Mouse (Mus musculus) midbrain, embryonic 15.5 days (tissue): ENCODE data around the gene Efcab2. TPM values are rescaled to one million over a fixed set of nuclear protein-coding genes. Genes with fewer than 3 reads are reported as not detected.
A peak's percentile ranks its signal among the peaks of the same experiment; 100 is the strongest.

ENCODE experiments used
- ATAC-seq: fragments of 200-750 bp; cut with Nextera tagmentation; replicated peaks from 2 replicates; pipeline ENCODE4 v1.8.0; 2017; ENCODE audit warnings: moderate TSS enrichment
- H3K27ac ChIP-seq: fragments of 300-500 bp; sonication (generic); 2 replicates; pipeline ENCODE4 v1.5.1; 2015; ENCODE audit warnings: mild to moderate bottlenecking, inconsistent platforms
- H3K27me3 ChIP-seq: fragments of 300-500 bp; sonication (generic); replicated peaks from 2 replicates; pipeline ENCODE4 v1.6.1; 2015; ENCODE audit warnings: inconsistent platforms
- H3K36me3 ChIP-seq: fragments of 300-500 bp; sonication (generic); replicated peaks from 2 replicates; pipeline ENCODE4 v1.6.1; 2015; ENCODE audit warnings: inconsistent platforms
- H3K4me1 ChIP-seq: fragments of 300-500 bp; sonication (generic); 2 replicates; pipeline ENCODE4 v1.6.1; 2015; ENCODE audit warnings: inconsistent platforms
- H3K4me2 ChIP-seq: fragments of 300-500 bp; sonication (generic); 2 replicates; pipeline ENCODE4 v1.6.1; 2015; ENCODE audit warnings: inconsistent platforms, mild to moderate bottlenecking, moderate library complexity
- H3K4me3 ChIP-seq: fragments of 300-500 bp; sonication (generic); 2 replicates; pipeline ENCODE4 v1.5.1; 2015; ENCODE audit warnings: mild to moderate bottlenecking, inconsistent platforms
- H3K9ac ChIP-seq: fragments of 300-500 bp; sonication (generic); 2 replicates; pipeline ENCODE4 v1.6.1; 2015; ENCODE audit warnings: mild to moderate bottlenecking, inconsistent platforms
- H3K9me3 ChIP-seq: fragments of 300-500 bp; sonication (generic); 2 replicates; pipeline ENCODE4 v1.6.1; 2016; ENCODE audit warnings: inconsistent platforms
- WGBS: fragments of 180-500 bp; shearing (Covaris S2); methylation state at CpG from one replicate; pipeline ENCODE4 v1.1.7; 2015; ENCODE audit warnings: mixed read lengths; 5-methylcytosine and 5-hydroxymethylcytosine counted together
- polyA plus RNA-seq: library from polyadenylated mRNA; unstranded; fragments of >200 nt; fragmentation: Nextera tagmentation; extraction: Ambion mirVana; gene quantifications from 2 replicates; pipeline ENCODE4 v1.2.1, GENCODE M21; 2015

Efcab2 gene
- 9.5 and 10.7 TPM in 2 replicates for polyA plus RNA-seq

GRCm38 (mm10) chr1:178405951-178406711, at the start of gene Efcab2:
TSS of gene Efcab2 (plus strand) at chr1:178406085.
- Histone ChIP-seq H3K4me3 (peak within 1 kb of the TSS; percentile 61), H3K4me2 (peak within 1 kb of the TSS; percentile 58), H3K27me3 (no peaks in the 10 kb centered on the region), H3K27ac (peak within 1 kb of the TSS; percentile 100), H3K9me3 (no peaks in the 10 kb centered on the region), H3K9ac (peak within 1 kb of the TSS; percentile 90), H3K4me1 (no peaks in the 10 kb centered on the region), H3K36me3 (no peaks in the 10 kb centered on the region)
- WGBS: under 1% methylated on average over 61 of the region's 70 CpGs
- peak; percentile 98 for ATAC-seq

- no peaks in the 10 kb centered on the region for H3K36me3 ChIP-seq
- 73% methylated on average over 12 of the region's 12 CpGs for WGBS
- H3K4me1 ChIP-seq: no peaks in the 10 kb centered on the region
- H3K27ac ChIP-seq: no peak overlapping the region
- no peak for ATAC-seq
- H3K4me2 ChIP-seq: no peak overlapping the region
- H3K9me3 ChIP-seq: no peaks in the 10 kb centered on the region
- H3K9ac ChIP-seq: no peak overlapping the region
- no peaks in the 10 kb centered on the region for H3K27me3 ChIP-seq
- H3K4me3 ChIP-seq: no peak overlapping the region
These were observed 47.8 kb upstream of the Efcab2 start for GRCm38 (mm10) chr1:178357776-178358710.

- Histone ChIP-seq H3K27me3 (no peaks in the 10 kb centered on the region), H3K4me2 (no peak overlapping the region), H3K9ac (no peak overlapping the region), H3K4me3 (no peak overlapping the region), H3K4me1 (no peaks in the 10 kb centered on the region), H3K36me3 (no peaks in the 10 kb centered on the region), H3K27ac (no peak overlapping the region), H3K9me3 (no peaks in the 10 kb centered on the region)
- 85% methylated on average over 11 of the region's 11 CpGs for WGBS
- ATAC-seq: no peak
These were observed 45.6 kb upstream of the Efcab2 start for GRCm38 (mm10) chr1:178360264-178360663.

- no peak for ATAC-seq
- no peaks in the 10 kb centered on the region for H3K9me3 ChIP-seq
- H3K27ac ChIP-seq: no peak overlapping the region
- H3K4me2 ChIP-seq: no peak overlapping the region
- no peak overlapping the region for H3K4me3 ChIP-seq
- no peaks in the 10 kb centered on the region for H3K4me1 ChIP-seq
- no peaks in the 10 kb centered on the region for H3K27me3 ChIP-seq
- WGBS: 55% methylated on average over 2 of the region's 2 CpGs
- H3K9ac ChIP-seq: no peak overlapping the region
- H3K36me3 ChIP-seq: no peaks in the 10 kb centered on the region
These were observed 45.2 kb upstream of the Efcab2 start for GRCm38 (mm10) chr1:178360702-178361101.

GRCm38 (mm10) chr1:178365171-178365570, 40.7 kb upstream of the Efcab2 start:
- WGBS: 84% methylated on average over 6 of the region's 6 CpGs

GRCm38 (mm10) chr1:178368121-178368520, 37.8 kb upstream of the Efcab2 start:
- H3K9ac ChIP-seq: no peak overlapping the region
- no peaks in the 10 kb centered on the region for H3K36me3 ChIP-seq
- H3K27ac ChIP-seq: no peak overlapping the region
- H3K9me3 ChIP-seq: no peaks in the 10 kb centered on the region
- H3K4me3 ChIP-seq: no peak overlapping the region
- H3K4me1 ChIP-seq: peaks cover 10% of the 10 kb centered on the region
- no peak for ATAC-seq
- H3K4me2 ChIP-seq: no peak overlapping the region
- no peaks in the 10 kb centered on the region for H3K27me3 ChIP-seq
- WGBS: 63% methylated on average over 6 of the region's 6 CpGs

More at GRCm38 (mm10) chr1:178365171-178365570, 40.7 kb upstream of the Efcab2 start:
- ATAC-seq: no peak
- H3K9ac ChIP-seq: no peak overlapping the region
- H3K27ac ChIP-seq: no peak overlapping the region
- H3K27me3 ChIP-seq: no peaks in the 10 kb centered on the region
- H3K4me3 ChIP-seq: no peak overlapping the region
- no peaks in the 10 kb centered on the region for H3K9me3 ChIP-seq
- H3K4me2 ChIP-seq: no peak overlapping the region
- peaks cover 10% of the 10 kb centered on the region for H3K4me1 ChIP-seq
- no peaks in the 10 kb centered on the region for H3K36me3 ChIP-seq

- Histone ChIP-seq H3K9ac (peak overlapping the region; percentile 49), H3K27ac (peak overlapping the region; percentile 79), H3K4me3 (peak overlapping the region; percentile 50), H3K27me3 (no peaks in the 10 kb centered on the region), H3K4me2 (peak overlapping the region; percentile 76), H3K36me3 (no peaks in the 10 kb centered on the region), H3K9me3 (no peaks in the 10 kb centered on the region), H3K4me1 (peaks cover 10% of the 10 kb centered on the region)
- ATAC-seq: peak; percentile 97
- 2% methylated on average over 36 of the region's 36 CpGs for WGBS
These were observed 37.2 kb upstream of the Efcab2 start for GRCm38 (mm10) chr1:178368548-178369271.

- no peaks in the 10 kb centered on the region for H3K36me3 ChIP-seq
- no peaks in the 10 kb centered on the region for H3K9me3 ChIP-seq
- WGBS: under 1% methylated on average over 11 of the region's 11 CpGs
- H3K27ac ChIP-seq: peak overlapping the region; percentile 79
- peak overlapping the region; percentile 50 for H3K4me3 ChIP-seq
- ATAC-seq: peak; percentile 85
- H3K4me1 ChIP-seq: peaks cover 10% of the 10 kb centered on the region
- peak overlapping the region; percentile 49 for H3K9ac ChIP-seq
- H3K27me3 ChIP-seq: no peaks in the 10 kb centered on the region
- peak overlapping the region; percentile 76 for H3K4me2 ChIP-seq
These were observed 36.6 kb upstream of the Efcab2 start for GRCm38 (mm10) chr1:178369272-178369651.

GRCm38 (mm10) chr1:178372681-178373080, 33.2 kb upstream of the Efcab2 start:
- no peaks in the 10 kb centered on the region for H3K36me3 ChIP-seq
- WGBS: 94% methylated on average over 4 of the region's 4 CpGs
- H3K9me3 ChIP-seq: no peaks in the 10 kb centered on the region
- no peak for ATAC-seq
- no peaks in the 10 kb centered on the region for H3K27me3 ChIP-seq
- H3K4me1 ChIP-seq: peaks cover 10% of the 10 kb centered on the region
- H3K9ac ChIP-seq: no peak overlapping the region
- H3K27ac ChIP-seq: no peak overlapping the region
- H3K4me2 ChIP-seq: no peak overlapping the region
- H3K4me3 ChIP-seq: no peak overlapping the region

- Histone ChIP-seq H3K9me3 (no peaks in the 10 kb centered on the region), H3K27me3 (no peaks in the 10 kb centered on the region)
- ATAC-seq: no peak
These were observed 30.5 kb upstream of the Efcab2 start for GRCm38 (mm10) chr1:178375381-178375780.

GRCm38 (mm10) chr1:178376061-178376460, 29.8 kb upstream of the Efcab2 start:
- H3K9ac ChIP-seq: no peak overlapping the region
- no peak overlapping the region for H3K4me3 ChIP-seq
- no peak overlapping the region for H3K27ac ChIP-seq
- WGBS: 96% methylated on average over 2 of the region's 2 CpGs
- H3K9me3 ChIP-seq: no peaks in the 10 kb centered on the region
- H3K4me1 ChIP-seq: no peaks in the 10 kb centered on the region
- no peaks in the 10 kb centered on the region for H3K36me3 ChIP-seq
- no peaks in the 10 kb centered on the region for H3K27me3 ChIP-seq
- no peak overlapping the region for H3K4me2 ChIP-seq
- no peak for ATAC-seq

More at GRCm38 (mm10) chr1:178375381-178375780, 30.5 kb upstream of the Efcab2 start:
- H3K4me3 ChIP-seq: no peak overlapping the region
- no peak overlapping the region for H3K27ac ChIP-seq
- H3K4me2 ChIP-seq: no peak overlapping the region
- no peaks in the 10 kb centered on the region for H3K36me3 ChIP-seq
- H3K9ac ChIP-seq: no peak overlapping the region
- no peaks in the 10 kb centered on the region for H3K4me1 ChIP-seq

GRCm38 (mm10) chr1:178376907-178377306, 29.0 kb upstream of the Efcab2 start:
- ATAC-seq: no peak
- H3K4me1 ChIP-seq: no peaks in the 10 kb centered on the region
- H3K9ac ChIP-seq: no peak overlapping the region
- 74% methylated on average over 2 of the region's 2 CpGs for WGBS
- no peak overlapping the region for H3K27ac ChIP-seq
- H3K4me2 ChIP-seq: no peak overlapping the region
- no peaks in the 10 kb centered on the region for H3K27me3 ChIP-seq
- H3K36me3 ChIP-seq: no peaks in the 10 kb centered on the region
- no peaks in the 10 kb centered on the region for H3K9me3 ChIP-seq
- H3K4me3 ChIP-seq: no peak overlapping the region
